Mouse (Mus musculus) G1E (cell line): Measurements from ENCODE around the gene Mrpl47.

ENCODE experiments used
- CTCF ChIP-seq: IDR thresholded peaks from 2 replicates; pipeline ENCODE4 v1.5.1; 2012; ENCODE audit warnings: low read depth, low read length, inconsistent platforms, mixed read lengths
- GATA1 ChIP-seq: IDR thresholded peaks from 2 replicates; pipeline ENCODE4 v1.6.1; 2012; ENCODE audit warnings: borderline replicate concordance, low read length, inconsistent platforms, mixed read lengths
- POLR2AphosphoS5 ChIP-seq: IDR thresholded peaks from 2 replicates; pipeline ENCODE4 v1.6.1; 2012; ENCODE audit warnings: low read depth, low read length, inconsistent platforms; ENCODE audit not compliant: insufficient replicate concordance
- TAL1 ChIP-seq: conservative IDR thresholded peaks from 2 replicates; pipeline ENCODE4 v1.6.1; 2012; ENCODE audit warnings: low read depth, low read length, inconsistent platforms, mixed read lengths

- TF ChIP-seq CTCF (no peak), POLR2AphosphoS5 (no peak), TAL1 (no peak), GATA1 (no peak)
Measured at GRCm38 (mm10) chr3:32759212-32759611, 21.8 kb upstream of the Mrpl47 start.
